Mouse (Mus musculus) lung, embryonic 14.5 days (tissue): ENCODE results near the gene Adamtsl4. TPM values are rescaled to one million over a fixed set of nuclear protein-coding genes. Genes with fewer than 3 reads are reported as not detected.

ENCODE experiments used
- ATAC-seq: fragments of 200-750 bp; cut with Nextera tagmentation; 2 replicates; pipeline ENCODE4 v1.8.0; 2017; ENCODE audit warnings: mild to moderate bottlenecking, moderate TSS enrichment, moderate library complexity; ENCODE audit not compliant: insufficient read depth
- DNase-seq: peaks from one replicate; pipeline ENCODE4 v3.0.0-alpha.2; 2015
- H3K27ac ChIP-seq: fragments of 300-500 bp; sonication (generic); 2 replicates; pipeline ENCODE4 v1.5.1; 2014; ENCODE audit warnings: low read depth, mild to moderate bottlenecking, moderate library complexity
- H3K27me3 ChIP-seq: fragments of 300-500 bp; sonication (generic); 2 replicates; pipeline ENCODE4 v1.6.1; 2014; ENCODE audit warnings: low read length, control low read depth; ENCODE audit not compliant: insufficient read depth
- H3K36me3 ChIP-seq: fragments of 300-500 bp; sonication (generic); 2 replicates; pipeline ENCODE4 v1.6.1; 2014; ENCODE audit warnings: control low read depth; ENCODE audit not compliant: insufficient read depth
- H3K4me1 ChIP-seq: fragments of 300-500 bp; sonication (generic); 2 replicates; pipeline ENCODE4 v1.6.1; 2014; ENCODE audit warnings: antibody characterized with exemption, control low read depth; ENCODE audit not compliant: insufficient read depth
- H3K4me2 ChIP-seq: fragments of 300-500 bp; sonication (generic); 2 replicates; pipeline ENCODE4 v1.6.1; 2014; ENCODE audit warnings: mild to moderate bottlenecking
- H3K4me3 ChIP-seq: fragments of 300-500 bp; sonication (generic); 2 replicates; pipeline ENCODE4 v1.5.1; 2014; ENCODE audit warnings: low read depth, low read length
- H3K9ac ChIP-seq: fragments of 300-500 bp; sonication (generic); 2 replicates; pipeline ENCODE4 v1.6.1; 2014
- H3K9me3 ChIP-seq: fragments of 300-500 bp; sonication (generic); 2 replicates; pipeline ENCODE4 v1.6.1; 2016; ENCODE audit warnings: low read depth, low read length, control low read depth
- CTCF ChIP-seq: IDR thresholded peaks from 2 replicates; pipeline ENCODE4 v1.5.1; 2016; ENCODE audit warnings: antibody characterized with exemption, low read depth
- WGBS: fragments of 180-500 bp; shearing (Covaris S2); extraction: QIAGEN DNeasy Blood & Tissue Kit; methylation state at CpG from one replicate; pipeline ENCODE4 v1.1.7; 2014; 5-methylcytosine and 5-hydroxymethylcytosine counted together
- polyA plus RNA-seq: library from polyadenylated mRNA; unstranded; fragments of >200 nt; fragmentation: Nextera tagmentation; extraction: Ambion mirVana; gene quantifications from 2 replicates; pipeline ENCODE4 v1.2.1, GENCODE M21; 2014

Adamtsl4 gene
- polyA plus RNA-seq, 1 experiment from 2014 or later, result 1.6 TPM

DNA sequence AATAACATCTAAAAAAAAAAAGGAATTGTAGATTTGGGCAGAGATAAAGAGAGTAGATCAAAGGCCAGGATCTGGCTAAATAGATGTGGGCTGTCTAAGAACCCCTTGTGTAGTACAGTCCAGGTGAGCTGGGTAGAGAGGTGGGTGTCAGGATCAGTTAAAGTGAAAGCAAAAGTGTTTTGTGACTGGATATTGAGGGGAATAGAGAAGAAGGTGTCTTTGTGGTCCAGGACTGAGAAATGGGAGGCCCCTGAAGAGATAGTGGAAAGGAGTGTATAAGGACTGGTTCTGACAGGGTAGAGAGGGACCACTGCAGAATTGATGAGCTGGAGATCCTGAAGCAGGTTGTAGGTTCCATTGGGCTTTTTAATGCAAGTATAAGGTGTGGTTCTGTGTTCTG, 22.2 kb upstream of the Adamtsl4 start:
- H3K9me3 ChIP-seq, result no peaks in the 10 kb centered on the region
- no peaks in the 10 kb centered on the region for H3K4me1 ChIP-seq
- H3K27ac ChIP-seq, result no peak overlapping the region
- no peaks in the 10 kb centered on the region for H3K27me3 ChIP-seq
- H3K4me3 ChIP-seq, result no peak overlapping the region
- no peak for ATAC-seq
- H3K4me2 ChIP-seq, result no peak overlapping the region
- DNase-seq, result no peak
- no peaks in the 10 kb centered on the region for H3K36me3 ChIP-seq
- H3K9ac ChIP-seq, result no peak overlapping the region
- no peak for TF ChIP-seq CTCF

DNA sequence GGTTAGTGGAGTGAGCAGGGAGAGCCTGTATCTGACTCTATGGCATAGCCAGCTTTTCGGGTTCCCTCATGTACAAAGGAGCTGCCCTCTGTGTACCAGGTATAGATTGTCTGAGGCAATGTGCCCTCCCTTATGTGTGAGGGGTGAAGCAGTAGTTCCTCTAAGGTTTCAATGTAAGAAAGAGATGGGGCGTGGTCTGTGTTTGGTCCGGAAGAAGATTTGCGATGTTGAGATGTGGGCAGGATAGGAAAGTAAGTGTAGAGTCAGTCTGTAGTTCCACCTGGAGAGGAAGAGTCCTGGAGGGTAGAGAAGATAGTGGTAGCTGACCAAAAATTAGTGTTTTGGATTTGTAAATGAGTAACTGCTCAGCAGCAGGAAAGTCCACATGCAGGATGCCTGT, 21.3 kb upstream of the Adamtsl4 start:
- H3K9ac ChIP-seq, result no peak overlapping the region
- no peak overlapping the region for H3K4me2 ChIP-seq
- no peak overlapping the region for H3K27ac ChIP-seq
- DNase-seq (no peak), ATAC-seq (no peak)
- H3K27me3 ChIP-seq, result no peaks in the 10 kb centered on the region
- no peaks in the 10 kb centered on the region for H3K36me3 ChIP-seq
- no peaks in the 10 kb centered on the region for H3K4me1 ChIP-seq
- 95% methylated on average over 4 of the region's 4 CpGs for WGBS
- no peak overlapping the region for H3K4me3 ChIP-seq
- TF ChIP-seq CTCF, result no peak
- H3K9me3 ChIP-seq, result no peaks in the 10 kb centered on the region

DNA sequence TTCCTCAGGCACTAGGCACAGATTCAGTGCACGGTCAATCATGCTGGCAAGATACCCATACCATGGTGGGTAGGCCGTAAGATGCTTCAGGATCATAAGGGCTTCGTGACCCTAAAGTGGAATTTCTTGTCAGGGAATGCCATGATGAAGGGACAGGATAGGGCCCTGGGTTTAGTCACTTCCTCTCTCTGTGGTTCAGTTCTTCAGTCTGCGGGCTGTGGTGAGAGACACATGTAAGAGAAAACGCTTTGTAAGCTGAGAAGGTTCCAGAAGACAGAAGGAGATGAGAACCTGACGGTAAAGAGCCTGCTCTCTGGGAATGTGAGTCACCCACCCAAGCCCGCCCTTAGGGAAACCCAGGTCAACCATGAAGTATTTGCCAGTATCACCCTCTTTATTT, 19.8 kb upstream of the Adamtsl4 start:
- H3K27ac ChIP-seq, result no peak overlapping the region
- H3K36me3 ChIP-seq, result no peaks in the 10 kb centered on the region
- H3K9ac ChIP-seq, result no peak overlapping the region
- H3K27me3 ChIP-seq, result no peaks in the 10 kb centered on the region
- no peak for DNase-seq
- no peak overlapping the region for H3K4me3 ChIP-seq
- no peak for TF ChIP-seq CTCF
- H3K4me1 ChIP-seq, result no peaks in the 10 kb centered on the region
- WGBS, result 82% methylated on average over 7 of the region's 7 CpGs
- H3K4me2 ChIP-seq, result no peak overlapping the region
- ATAC-seq, result no peak
- H3K9me3 ChIP-seq, result no peaks in the 10 kb centered on the region

DNA sequence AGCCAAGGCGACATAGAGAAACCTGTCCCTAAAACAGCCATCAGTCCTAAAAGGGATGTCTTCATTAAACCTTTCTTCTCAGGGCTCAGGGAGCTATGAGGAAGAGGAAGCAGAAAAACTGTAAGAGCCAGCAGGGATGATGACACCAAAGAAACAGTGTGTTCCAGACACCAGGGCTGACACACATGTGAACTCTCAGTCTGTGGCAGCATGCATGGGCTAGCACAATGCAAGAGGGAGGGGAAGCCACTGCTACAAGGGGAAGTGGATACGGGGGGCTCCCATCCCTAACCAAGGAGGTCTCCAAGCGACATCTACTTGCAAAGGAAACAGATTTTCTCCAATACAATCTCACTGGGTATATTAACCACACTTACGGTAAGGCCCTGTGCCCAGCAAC, 18.6 kb upstream of the Adamtsl4 start:
- H3K9me3 ChIP-seq, result no peaks in the 10 kb centered on the region
- no peaks in the 10 kb centered on the region for H3K36me3 ChIP-seq
- H3K27ac ChIP-seq, result no peak overlapping the region
- H3K9ac ChIP-seq, result no peak overlapping the region
- H3K4me2 ChIP-seq, result no peak overlapping the region
- H3K4me1 ChIP-seq, result 0 out of 2 replicates have a peak, but pooled peaks cover 3% of the 10 kb centered on the region
- no peak for TF ChIP-seq CTCF
- no peak overlapping the region for H3K4me3 ChIP-seq
- H3K27me3 ChIP-seq, result no peaks in the 10 kb centered on the region
- no peak for ATAC-seq
- DNase-seq, result no peak
- 83% methylated on average over 4 of the region's 4 CpGs for WGBS

DNA sequence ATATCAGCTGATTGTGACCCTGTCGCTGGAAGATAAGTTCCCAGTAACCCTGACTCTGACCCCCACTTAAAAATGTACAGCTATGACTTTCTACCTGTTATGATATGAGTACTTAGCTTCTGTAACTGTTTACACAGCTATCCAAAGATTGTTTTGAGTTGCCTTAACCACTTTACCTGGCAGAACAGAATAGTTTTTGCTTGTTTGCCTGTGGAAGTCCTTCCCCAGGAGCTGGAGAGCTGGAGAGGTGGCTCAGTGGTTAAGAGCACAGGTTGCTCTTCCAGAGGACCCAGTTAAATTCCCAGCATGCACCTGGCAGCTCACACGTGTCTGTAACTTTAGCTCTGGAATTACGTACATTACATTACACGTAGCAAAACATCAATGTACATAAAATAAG, 16.9 kb upstream of the Adamtsl4 start:
- Histone ChIP-seq H3K27ac (no peak overlapping the region), H3K9ac (no peak overlapping the region), H3K36me3 (no peaks in the 10 kb centered on the region), H3K4me1 (0 out of 2 replicates have a peak, but pooled peaks cover 3% of the 10 kb centered on the region), H3K4me3 (no peak overlapping the region), H3K4me2 (no peak overlapping the region), H3K9me3 (no peaks in the 10 kb centered on the region), H3K27me3 (no peaks in the 10 kb centered on the region)
- WGBS, result 76% methylated on average over 4 of the region's 4 CpGs
- DNase-seq (no peak), ATAC-seq (no peak)
- TF ChIP-seq CTCF, result no peak

DNA sequence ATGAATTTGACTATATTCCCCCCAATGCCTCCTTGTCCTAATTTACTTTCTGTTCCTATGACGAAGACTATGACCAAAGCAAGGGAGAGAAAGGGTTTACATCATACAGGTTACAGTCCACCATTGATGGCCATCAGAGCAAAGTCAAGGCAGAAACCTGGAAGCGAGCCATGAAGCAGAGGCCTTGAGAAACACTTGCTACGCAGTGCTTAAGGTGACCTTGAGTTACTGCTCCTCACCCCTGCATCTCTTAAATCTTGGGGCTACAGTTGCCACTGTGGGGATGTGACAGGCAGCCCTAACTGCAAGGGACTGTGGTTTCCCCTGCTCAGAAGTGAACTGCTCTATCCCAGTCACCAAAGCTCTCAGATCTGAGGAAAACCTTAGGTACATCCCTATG, 15.6 kb upstream of the Adamtsl4 start:
- Histone ChIP-seq H3K27ac (no peak overlapping the region), H3K36me3 (no peaks in the 10 kb centered on the region), H3K27me3 (no peaks in the 10 kb centered on the region), H3K4me3 (no peak overlapping the region), H3K9me3 (no peaks in the 10 kb centered on the region), H3K9ac (no peak overlapping the region), H3K4me2 (no peak overlapping the region), H3K4me1 (0 out of 2 replicates have a peak, but pooled peaks cover 3% of the 10 kb centered on the region)
- DNase-seq, result no peak
- WGBS, result 90% methylated on average over 3 of the region's 3 CpGs
- ATAC-seq, result no peak
- TF ChIP-seq CTCF, result no peak

DNA sequence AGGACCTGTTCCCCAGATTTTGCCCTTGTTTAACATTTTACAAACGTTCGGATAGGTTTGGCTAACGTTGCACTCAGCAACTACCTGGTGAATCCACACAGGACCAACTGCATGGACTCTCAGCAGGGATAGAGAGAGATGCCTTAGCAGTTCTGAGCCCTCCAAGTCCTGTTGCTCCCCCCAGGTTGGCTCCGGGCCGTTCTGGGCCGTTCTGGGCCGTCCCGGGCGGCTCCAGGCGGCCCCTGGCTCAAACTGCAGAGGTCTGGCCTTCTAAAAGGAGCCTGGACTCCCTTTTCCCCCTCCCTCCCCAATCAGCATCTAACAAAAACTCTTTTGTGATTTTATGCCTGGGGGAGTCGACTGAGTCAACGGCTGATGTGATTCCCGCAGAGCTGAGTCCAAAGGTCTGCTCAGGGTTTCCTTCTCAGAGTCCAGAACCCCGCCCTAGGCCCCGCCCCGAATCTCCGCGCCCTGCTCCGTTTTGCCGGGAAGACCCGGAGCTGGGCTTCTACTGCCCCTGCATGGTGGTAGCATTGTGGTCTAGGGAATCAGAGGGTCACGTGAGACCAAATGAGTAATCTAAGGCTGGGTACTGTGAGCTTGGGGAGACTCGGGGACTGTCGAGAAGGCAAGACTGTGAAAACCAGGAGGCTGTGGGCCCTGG, 14.3 kb upstream of the Adamtsl4 start:
- 0 out of 2 replicates have a peak, but pooled peaks cover 3% of the 10 kb centered on the region for H3K4me1 ChIP-seq
- peak; percentile 87 for DNase-seq
- peak; percentile 96 for ATAC-seq
- H3K9ac ChIP-seq, result peak overlapping the region; percentile 55
- H3K27me3 ChIP-seq, result no peaks in the 10 kb centered on the region
- peak overlapping the region; percentile 34 for H3K27ac ChIP-seq
- no peaks in the 10 kb centered on the region for H3K9me3 ChIP-seq
- H3K4me2 ChIP-seq, result peak overlapping the region; percentile 60
- 4% methylated on average over 24 of the region's 24 CpGs for WGBS
- peak; percentile 38; the same call in 1 of the 2 replicates for TF ChIP-seq CTCF
- peak overlapping the region; percentile 28 for H3K4me3 ChIP-seq
- no peaks in the 10 kb centered on the region for H3K36me3 ChIP-seq
